Mouse (Mus musculus) gastrocnemius, postnatal 36 days (tissue): ENCODE measurements at regions not wholly inside any gene's neighbourhood (a gene's known extent, or its start where the extent isn't known, plus 50 kb on each side); places are given as distances from the start of the nearest gene placed in this dataset.
A peak's percentile ranks its signal among the peaks of the same experiment; 100 is the strongest.
"Not testable (repeated sequence)": the region's sequence is repeated elsewhere in the genome, so short reads cannot be mapped to it uniquely, and the experiment has no call there.

ENCODE experiments used
- DNase-seq, 2 experiments: peaks; one replicate each; pipeline ENCODE4 v3.0.0; 2022
- intact Hi-C: fragments of 180-260 bp; cut with DNase I; formaldehyde crosslinking; loops from one replicate; pipeline ENCODE4 v1.15.1; 2025

GRCm38 (mm10) chr7:138758386-138758785 lies 87.5 kb upstream of the Ppp2r2d start:
- DNase-seq, result no peak
- intact Hi-C loops, result no loop called here

DNA sequence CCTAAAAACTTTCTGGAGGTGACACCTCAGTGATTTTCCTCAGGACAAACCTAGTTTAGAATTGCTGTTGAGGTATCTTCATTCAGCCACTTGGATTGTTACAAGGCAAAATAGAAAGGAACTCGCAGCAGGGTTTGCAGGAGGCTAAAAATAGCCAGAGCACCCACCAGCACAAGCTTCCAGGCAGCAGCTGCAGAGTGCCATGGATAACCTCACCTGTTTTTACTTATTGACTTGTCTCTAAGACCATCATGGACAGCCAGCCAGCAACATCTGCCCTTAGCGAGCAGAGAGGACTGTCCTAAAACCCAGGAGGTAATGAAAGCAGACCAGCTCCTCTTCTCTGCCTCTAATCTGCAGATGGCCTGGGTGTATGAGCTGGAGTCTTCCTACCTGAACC lies 97.4 kb upstream of the Ppp2r2d start:
- intact Hi-C loops, result no loop called here

GRCm38 (mm10) chr7:138746616-138747015 lies 99.3 kb upstream of the Ppp2r2d start:
- intact Hi-C loops, result no loop called here
- DNase-seq, result no peak

More for the DNA sequence above, 97.4 kb upstream of the Ppp2r2d start:
- DNase-seq, result no peak

DNA sequence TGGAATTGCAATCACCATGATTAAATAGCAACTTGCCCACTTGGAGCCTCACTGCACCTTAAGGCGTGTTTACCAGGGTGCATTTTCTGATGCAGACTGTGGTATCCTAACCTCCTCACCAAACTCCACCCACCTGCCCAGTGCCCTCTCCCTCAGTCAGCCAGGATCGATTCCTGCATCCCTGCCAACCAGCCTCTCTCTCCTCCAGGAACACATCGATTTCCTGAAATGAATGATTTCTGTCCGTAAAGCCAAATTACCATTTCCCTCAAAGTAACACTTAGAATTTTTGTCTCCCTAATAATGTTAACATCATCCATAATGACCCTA lies 103.4 kb upstream of the Ppp2r2d start:
- intact Hi-C loops, result no loop called here
- DNase-seq, result no peak

DNA sequence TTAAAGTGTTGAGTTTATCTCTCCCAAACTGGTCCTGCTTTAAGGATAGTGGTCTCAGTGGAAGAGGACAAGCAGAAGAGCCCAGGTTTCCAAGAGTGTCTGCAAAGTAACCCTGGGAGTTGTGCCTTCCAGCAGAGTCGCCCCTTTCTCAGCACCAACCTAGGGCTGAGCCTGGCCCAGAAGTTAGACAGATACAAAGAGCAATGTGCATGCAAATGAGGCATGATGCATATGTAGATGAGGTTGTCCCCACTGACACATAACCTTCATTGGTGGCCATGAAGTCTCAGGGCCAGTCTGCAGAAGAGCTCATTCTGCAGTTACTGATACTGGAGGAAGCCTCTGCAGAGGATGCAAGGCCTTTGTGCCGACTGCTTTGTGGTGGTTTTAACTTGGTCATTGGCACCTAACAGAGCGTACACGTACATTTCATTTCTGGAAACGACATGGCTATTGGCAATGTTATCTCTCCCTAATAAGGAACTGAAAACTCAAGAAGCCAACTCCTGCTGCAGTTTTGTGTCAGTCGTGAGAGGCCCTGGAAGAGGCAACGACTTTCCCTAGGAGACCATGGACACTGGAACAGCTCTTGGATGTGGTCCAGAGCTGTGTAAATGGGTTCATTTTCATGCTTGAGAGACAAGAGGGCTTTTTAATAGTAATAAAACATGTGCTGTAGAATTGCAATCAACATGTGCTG lies 103.9 kb upstream of the Ppp2r2d start:
- DNase-seq, result no peak
- intact Hi-C loops, result no loop called here

DNA sequence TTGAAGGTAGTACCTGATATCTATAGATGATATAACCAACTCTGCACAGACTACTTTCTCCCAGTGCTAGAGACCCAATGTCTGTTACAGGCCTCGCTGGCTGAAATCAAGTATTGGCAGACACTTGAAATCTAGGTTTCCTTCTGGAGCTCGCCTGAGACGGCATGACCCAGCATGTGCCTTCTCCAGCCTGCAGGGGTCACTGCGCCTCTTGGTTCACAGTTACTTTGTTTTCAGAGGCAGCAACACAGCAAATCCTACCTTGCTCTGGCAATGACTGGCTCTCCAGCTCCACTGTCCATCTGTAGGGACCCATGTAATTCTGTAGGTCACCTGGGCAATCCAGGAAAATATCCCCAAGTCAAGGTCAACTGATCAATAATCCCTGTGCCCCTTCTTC lies 111.6 kb upstream of the Ppp2r2d start:
- intact Hi-C loops, result loop anchor here (2.0 kb wide), 1 partner anchor 95 kb away; no protein-coding TSS in a partner anchor

GRCm38 (mm10) chr7:138724829-138725228 lies 121.0 kb upstream of the Ppp2r2d start:
- intact Hi-C loops, result no loop called here
- no peak for DNase-seq

More for the DNA sequence above, 111.6 kb upstream of the Ppp2r2d start:
- peak in 1 of 2 experiments; percentile 15 for DNase-seq

DNA sequence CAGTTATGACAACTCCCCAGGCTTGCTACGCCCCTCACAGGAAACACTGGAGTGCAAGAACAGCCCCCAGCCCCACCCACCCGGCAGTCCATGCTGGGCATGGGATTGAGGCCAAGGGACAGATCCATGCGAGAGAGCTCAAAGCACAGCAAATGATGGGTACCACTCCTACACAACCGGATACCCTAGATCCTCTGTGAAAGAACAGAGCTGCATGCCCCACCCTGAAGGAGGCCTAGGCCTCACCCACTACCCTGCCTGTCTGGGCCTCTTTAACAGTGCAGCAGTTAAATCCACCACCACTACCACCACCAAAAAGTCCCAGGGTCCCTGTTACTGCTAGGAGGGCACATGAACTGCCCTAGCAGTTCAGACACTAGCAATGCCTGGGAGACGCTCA lies 126.3 kb upstream of the Ppp2r2d start:
- no peak for DNase-seq
- intact Hi-C loops, result no loop called here

DNA sequence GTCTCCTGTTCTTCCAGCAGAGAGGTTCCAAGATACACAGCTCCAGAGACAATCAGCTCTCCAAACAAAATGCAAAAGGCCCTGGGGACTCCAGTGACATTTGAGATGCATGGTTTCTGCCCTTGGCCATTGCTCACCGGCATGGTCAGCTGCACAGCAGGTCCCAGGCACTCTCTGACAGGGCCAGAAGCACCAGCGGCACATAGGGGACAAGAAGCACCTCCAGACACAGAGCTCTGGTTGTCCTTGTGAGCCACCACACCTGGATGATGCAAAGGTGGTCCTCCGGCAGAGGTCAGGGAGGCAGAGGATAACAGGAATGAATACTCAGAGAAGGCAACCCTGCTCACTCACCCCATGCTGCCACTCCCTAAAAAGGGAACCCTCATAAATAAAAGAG lies 126.8 kb upstream of the Ppp2r2d start:
- DNase-seq, result no peak
- intact Hi-C loops, result no loop called here

GRCm38 (mm10) chr7:138714731-138715130 lies 131.1 kb upstream of the Ppp2r2d start:
- intact Hi-C loops, result no loop called here
- no peak for DNase-seq

- intact Hi-C loops, result no loop called here
- no peak for DNase-seq
Measured at GRCm38 (mm10) chr7:138708373-138708772, 137.5 kb upstream of the Ppp2r2d start.

DNA sequence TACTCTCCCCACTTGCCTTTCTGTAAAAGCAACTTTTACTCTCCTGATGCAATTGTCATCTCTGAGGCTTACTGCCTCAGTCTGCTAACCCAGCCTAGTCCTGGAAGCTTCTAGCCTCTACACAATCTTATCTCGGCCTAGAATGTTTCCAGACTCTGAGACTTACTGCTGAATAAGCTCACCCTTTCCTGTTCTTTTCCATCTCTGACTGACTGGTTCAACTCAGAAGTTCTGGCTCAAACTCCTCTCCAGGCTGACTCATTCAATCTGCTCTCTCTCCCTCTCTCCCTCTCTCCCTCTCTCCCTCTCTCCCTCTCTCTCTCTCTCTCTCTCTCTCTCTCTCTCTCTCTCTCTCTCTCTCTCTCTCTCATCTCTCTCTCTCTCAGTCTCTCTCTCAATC lies 146.3 kb upstream of the Ppp2r2d start:
- intact Hi-C loops, DNase-seq: not testable (repeated sequence)

GRCm38 (mm10) chr7:138682161-138682560 lies 163.7 kb upstream of the Ppp2r2d start:
- intact Hi-C loops, result no loop called here
- DNase-seq, result no peak

GRCm38 (mm10) chr7:138680530-138680929 lies 165.3 kb upstream of the Ppp2r2d start:
- no peak for DNase-seq
- intact Hi-C loops, result no loop called here

DNA sequence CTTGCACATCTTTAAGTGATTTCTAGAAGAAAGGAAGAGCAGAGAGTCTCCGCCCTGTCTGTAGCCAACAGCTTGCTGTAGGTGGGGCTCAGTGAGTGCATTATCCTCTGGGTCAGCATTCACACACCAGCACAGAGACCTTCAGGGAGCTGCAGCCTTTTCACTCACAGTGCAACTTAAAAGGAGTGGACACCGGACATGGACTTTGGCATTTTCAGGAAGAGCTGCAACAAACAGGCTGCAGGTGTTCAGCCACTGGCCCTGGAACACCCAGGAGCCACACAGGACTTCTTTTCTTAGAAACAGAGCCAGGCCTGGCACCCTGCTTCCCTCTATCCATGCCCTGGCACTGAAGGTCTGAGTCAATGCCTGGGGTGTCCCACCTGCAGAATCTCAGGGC lies 166.3 kb upstream of the Ppp2r2d start:
- no peak for DNase-seq
- intact Hi-C loops, result no loop called here

DNA sequence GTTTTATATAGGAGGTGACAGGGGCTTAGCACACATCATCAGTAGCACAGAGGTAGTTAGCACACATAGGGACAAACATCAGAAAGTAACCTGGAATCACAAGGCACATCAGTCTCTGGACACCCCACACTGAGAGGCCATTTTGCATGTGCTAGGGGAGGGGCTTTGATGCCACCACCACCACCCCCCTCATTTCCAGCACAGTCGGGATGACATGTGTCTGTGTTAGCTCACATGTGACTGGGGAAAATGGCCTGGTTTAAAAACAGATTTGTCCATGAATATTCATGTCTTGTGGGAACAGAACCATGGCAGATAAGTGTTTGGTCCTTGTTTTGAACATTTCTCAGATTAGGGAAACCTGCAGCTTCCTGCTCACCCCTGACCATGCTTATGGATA lies 172.9 kb upstream of the Ppp2r2d start:
- DNase-seq, result no peak
- intact Hi-C loops, result no loop called here

- no peak for DNase-seq
- intact Hi-C loops, result no loop called here
Measured at GRCm38 (mm10) chr7:138668337-138668736, 177.5 kb upstream of the Ppp2r2d start.

DNA sequence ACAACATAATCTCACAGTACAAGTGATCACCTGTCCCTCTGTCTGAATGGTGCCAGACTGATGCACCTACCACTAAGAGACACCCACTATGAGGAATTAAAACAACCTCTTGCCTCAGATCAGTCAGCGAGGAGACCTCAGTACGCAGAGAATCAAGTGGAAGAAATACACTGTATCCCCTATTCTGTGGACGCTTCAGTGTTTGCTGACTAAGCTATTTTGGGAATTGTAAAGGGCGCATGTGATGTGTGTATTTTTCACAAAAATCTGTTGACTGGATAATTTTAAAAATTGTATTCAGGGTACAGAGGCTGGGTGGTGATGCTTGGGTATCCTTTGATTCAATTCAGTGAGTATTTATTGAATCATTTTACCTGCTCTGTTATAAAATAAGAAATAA lies 185.8 kb upstream of the Ppp2r2d start:
- intact Hi-C loops, result no loop called here
- no peak for DNase-seq

GRCm38 (mm10) chr7:138657521-138657920 lies 188.4 kb upstream of the Ppp2r2d start:
- intact Hi-C loops, result no loop called here
- DNase-seq, result no peak

GRCm38 (mm10) chr7:138657076-138657475 lies 188.8 kb upstream of the Ppp2r2d start:
- intact Hi-C loops, result no loop called here
- DNase-seq, result no peak

GRCm38 (mm10) chr7:138655940-138656339 lies 189.9 kb upstream of the Ppp2r2d start:
- intact Hi-C loops, result no loop called here
- DNase-seq, result no peak

GRCm38 (mm10) chr7:138650946-138651345 lies 194.9 kb upstream of the Ppp2r2d start:
- intact Hi-C loops, result no loop called here
- no peak for DNase-seq

DNA sequence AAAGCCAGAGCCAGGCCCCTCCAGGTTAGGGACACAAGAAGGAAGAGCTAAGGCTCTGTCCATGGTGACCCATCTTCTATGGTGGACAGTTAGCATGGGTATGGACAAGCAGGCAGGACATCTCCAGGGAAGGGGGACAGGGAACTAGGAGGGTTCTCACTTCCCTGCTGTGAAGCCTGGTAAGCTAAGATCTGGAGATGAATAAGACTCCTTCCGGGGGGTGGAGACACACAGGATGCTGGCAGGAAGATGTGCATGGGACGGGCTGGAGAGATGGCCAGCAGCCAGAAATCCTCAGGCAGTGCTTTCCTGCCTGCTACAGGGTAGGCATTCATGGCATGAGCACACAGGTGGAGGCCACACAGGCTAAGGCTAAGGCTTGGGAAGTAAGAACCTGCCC lies 198.2 kb upstream of the Ppp2r2d start:
- intact Hi-C loops, result no loop called here
- no peak for DNase-seq
